Mouse (Mus musculus): ENCODE measurements around the gene Dtx4.

Gene Dtx4

DNA sequence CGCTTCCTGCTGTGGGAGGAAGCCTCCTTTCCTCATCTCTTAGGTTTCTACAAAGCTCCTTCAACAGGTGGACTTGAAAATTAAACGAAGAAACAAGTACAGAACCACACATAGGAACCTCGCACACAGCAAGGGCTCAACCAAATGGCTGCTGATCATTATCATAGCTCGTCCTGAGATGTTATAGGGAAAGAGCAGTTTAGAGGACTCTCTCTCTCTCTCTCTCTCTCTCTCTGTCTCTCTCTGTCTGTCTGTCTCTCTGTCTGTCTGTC lies 7.1 kb downstream of the Dtx4 start:
- no peak for DNase-seq (ENCODE audit: low read depth, low spot score)

GRCm38 (mm10) chr19:12493453-12494186 lies 7.6 kb downstream of the Dtx4 start:
- no peak for DNase-seq (ENCODE audit: low read depth, low spot score)

GRCm38 (mm10) chr19:12491636-12492035 lies 9.6 kb downstream of the Dtx4 start:
- DNase-seq (ENCODE audit: low read depth, low spot score), result no peak

- DNase-seq (ENCODE audit: low read depth, low spot score), result no peak
These were observed 11.3 kb downstream of the Dtx4 start for GRCm38 (mm10) chr19:12489675-12490570.

DNA sequence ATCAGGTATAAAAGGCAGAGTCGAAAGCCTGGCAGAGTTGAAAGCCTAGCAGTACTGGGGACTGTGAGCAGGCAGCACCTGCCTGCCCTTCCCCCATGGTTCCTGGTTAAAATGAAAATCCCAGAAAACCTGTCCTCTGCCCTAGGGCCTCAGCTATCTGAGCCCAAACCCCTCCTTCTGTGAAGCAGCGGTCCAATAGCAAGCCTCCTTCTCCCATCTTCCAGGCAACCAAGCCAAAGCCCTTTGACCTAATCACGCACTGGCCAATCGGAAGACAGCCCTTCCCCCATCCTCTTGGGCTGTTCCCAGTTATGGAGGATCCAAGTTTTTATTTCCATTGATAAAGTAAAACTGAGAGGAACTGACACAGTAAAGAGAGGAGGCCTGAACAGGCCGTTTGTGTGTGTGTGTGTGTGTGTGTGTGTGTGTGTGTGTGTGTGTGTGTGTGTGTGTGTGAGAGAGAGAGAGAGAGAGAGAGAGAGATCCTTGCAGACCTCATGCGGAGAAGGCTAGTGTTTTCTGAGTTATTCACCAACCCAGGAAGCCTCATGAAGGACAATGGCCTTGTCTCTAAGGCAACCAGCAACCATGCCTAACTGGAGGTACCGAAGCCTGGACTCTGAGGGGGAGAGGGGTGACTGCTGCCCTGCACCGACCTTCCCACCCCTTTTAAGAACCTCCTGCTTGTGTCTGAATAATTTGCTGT lies 12.1 kb downstream of the Dtx4 start:
- DNase-seq (ENCODE audit: low read depth, low spot score), result peak; percentile 61

DNA sequence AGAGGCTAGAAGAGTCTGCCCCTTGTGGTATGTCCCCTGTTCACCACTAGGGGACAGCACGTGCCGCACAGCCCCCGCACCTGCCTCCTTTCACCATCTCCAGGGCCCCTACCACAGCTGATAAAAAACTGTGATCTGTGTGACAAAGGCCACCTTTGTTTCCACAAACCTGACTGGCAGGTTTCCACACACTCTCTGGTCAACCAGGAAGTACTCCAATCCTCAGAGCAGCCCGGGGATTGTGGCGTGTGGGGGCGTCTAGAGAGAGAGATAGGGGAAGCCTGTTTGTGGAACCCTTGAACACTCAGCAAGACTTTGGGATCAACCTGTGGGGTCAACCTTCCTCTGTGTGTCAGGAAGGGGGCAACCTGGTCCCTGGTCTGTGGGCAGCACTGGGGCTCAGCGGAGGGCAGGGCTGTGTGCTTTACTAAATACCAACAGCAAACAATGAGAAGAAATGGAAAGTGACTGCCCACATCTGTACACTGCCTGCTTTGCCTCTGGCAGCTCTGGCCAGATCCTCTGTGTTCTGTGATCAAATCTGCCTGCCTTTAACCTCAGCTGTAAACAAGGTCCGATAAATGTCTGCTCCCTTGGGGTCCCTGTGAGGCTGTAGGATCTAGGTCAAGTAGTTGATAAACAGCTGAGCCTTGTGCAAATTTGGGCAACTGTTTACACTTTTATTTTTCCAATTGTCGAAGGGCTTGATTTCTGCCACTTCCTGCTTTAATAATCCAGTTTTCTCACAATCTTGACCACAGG lies 12.9 kb downstream of the Dtx4 start:
- no peak for DNase-seq (ENCODE audit: low read depth, low spot score)

DNA sequence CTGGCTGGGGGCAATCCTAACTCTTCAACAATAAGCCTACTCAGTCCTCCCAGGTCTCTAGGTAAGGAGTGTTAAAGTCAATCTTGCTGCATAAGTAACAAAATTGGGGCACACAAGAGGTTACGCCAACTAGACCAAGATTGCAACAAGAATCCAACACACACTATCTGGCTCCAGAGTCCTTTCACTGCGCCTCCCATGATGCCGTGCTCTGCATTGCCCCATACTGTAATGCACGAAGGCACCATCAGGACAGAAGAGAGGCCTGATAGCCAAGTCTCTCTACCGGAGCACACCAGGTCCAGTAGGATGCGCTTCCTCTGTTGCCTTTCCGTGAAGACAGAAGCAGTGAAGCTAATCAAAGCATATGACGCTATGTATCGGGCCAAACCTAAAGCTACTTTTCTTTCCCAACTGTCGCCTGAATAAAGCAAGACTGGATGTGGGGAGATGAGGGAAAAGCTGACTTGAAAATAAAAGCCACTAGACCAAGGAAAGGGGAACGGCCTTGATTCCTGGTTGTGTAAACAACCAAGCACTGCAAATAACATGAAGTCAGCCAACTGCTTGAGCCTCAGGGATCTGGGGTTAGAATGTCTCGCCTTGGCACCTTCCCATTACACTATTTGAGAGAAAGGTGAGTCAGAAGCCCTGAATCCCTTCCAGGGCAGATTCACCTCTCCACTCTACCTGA lies 13.6 kb downstream of the Dtx4 start:
- DNase-seq (ENCODE audit: low read depth, low spot score), result no peak

- DNase-seq (ENCODE audit: low read depth, low spot score), result no peak
These were observed 14.4 kb downstream of the Dtx4 start for GRCm38 (mm10) chr19:12486875-12487274.

DNA sequence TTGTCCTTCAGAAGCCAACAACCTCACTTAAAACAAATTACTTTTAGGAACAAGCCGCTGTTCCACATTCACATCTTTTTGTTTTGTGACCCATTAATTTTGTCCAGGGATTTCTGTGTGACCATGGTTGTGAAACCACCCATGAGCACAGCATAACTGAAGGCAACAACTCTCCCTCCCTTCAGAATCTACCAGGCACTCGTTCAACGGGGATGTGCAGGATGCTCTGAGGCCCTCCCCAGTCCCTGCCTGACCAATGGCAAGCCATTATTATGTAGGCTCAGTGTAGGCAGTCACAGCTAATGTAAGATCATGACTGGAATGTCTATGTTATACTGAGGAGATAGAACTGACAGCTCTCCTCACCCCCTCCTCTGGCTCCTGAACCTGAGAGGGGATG lies 15.6 kb downstream of the Dtx4 start:
- no peak for DNase-seq (ENCODE audit: low read depth, low spot score)

DNA sequence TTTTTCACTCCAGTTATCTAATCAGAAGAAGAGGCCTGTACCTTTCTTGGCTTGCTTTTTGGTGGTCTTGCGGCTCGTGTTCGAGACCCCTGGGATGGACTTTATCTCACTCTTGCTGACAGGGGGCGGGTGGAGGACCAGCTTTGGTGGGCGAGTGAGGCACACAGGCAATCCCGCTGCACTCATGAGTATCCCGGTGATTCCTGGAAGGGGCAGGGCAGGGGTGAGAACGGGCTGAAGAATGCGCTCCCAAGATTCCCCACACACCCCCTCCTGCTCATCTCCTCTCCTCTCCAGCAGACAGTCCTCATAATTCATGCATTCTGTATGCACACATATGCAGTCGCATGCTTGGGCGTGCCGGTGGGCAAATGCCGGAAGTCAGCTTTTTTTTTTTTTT lies 16.0 kb downstream of the Dtx4 start:
- DNase-seq (ENCODE audit: low read depth, low spot score), result no peak

- DNase-seq (ENCODE audit: low read depth, low spot score), result no peak
These were observed 17.0 kb downstream of the Dtx4 start for GRCm38 (mm10) chr19:12484210-12484609.

- DNase-seq (ENCODE audit: low read depth, low spot score), result no peak
These were observed 17.5 kb downstream of the Dtx4 start for GRCm38 (mm10) chr19:12483782-12484181.

DNA sequence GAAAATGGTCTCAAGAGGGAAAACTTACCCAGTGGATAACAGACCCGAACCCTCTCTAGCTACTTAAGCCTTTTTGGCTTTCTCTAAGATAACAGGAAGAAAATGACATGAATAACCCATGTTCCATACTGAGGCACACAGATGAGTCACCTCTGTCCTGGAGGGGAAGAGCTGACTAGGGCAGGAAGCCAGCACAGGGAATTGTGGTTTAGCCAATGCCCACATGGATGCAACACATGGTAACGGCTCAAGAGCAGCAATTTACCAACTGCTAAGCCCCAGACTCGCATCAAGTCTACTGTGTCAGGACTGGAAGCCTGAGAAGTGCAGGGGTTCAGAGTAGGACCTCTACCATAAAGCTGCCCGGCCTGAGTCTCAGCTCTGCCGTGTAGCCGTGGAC lies 22.9 kb downstream of the Dtx4 start:
- DNase-seq (ENCODE audit: low read depth, low spot score), result no peak

GRCm38 (mm10) chr19:12476721-12477270 lies 24.5 kb downstream of the Dtx4 start:
- no peak for DNase-seq (ENCODE audit: low read depth, low spot score)

- DNase-seq (ENCODE audit: low read depth, low spot score), result no peak
These were observed 25.6 kb downstream of the Dtx4 start for GRCm38 (mm10) chr19:12475380-12476250.

DNA sequence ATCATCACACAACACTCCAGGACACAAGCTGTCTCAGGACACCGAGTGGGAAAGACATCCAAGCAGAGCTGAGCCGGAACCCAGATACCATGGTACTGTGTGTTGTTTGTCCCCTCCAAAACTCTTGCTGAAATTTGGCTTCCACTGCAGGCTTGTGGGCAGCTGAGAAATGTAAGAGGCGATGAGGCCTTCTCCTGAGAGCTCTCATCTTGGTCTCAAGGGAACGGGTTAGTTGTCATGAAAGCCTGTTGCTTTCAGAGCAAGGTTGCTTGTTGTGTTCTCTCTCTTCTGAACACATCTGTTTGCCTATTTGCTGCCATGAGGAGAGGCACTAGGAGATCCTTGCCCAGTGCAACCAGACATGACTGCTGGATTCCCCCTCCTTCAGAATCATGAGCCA lies 27.3 kb downstream of the Dtx4 start:
- no peak for DNase-seq (ENCODE audit: low read depth, low spot score)

DNA sequence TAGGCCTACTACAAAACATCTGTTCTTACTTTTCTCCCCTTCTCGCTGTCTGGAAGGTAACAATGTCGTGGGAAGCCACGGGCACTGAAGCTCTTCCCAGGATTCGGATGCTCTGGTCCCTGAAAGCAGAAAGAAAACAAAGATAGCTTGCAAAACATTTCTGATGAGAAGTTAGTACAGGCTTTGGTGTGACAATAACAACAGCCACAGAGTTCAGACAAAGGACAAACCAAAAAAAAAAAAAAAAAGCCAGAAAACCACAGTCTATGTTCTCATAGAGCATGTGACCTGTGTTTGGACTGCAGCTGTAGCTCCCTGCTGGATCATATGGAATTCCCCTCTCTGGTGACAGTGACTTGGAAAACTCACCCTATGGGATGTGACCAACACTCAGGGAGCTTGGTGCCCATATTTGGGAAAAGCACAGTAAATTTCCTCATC lies 28.0 kb downstream of the Dtx4 start:
- no peak for DNase-seq (ENCODE audit: low read depth, low spot score)

DNA sequence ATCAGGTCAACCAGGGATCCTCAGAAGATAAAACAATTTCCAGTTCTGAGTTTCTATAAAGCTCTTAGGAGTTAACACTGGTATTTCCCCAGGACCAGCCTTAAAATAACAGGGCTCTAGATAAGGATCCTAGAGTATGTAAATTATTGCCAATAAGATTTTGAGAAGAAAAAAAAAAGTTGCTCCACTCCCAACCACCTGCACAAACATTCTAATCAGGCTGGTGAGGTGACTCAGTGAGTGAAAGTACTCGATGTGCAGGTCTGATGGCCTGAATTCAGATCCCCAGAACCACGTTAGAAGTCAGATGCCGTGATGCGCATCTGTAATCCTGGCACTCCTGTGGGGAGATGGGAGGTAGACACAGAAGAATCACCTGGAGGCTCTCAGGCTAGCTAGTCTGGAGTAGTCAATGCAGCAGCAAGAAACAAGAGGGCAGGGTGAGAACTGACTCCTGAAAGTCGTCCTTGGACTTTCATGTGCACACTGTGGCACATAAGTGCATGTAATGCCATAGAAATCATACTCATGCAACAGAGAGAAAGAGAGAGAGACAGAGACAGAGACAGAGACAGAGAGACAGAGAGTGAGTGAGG lies 28.8 kb downstream of the Dtx4 start:
- no peak for DNase-seq (ENCODE audit: low read depth, low spot score)

DNA sequence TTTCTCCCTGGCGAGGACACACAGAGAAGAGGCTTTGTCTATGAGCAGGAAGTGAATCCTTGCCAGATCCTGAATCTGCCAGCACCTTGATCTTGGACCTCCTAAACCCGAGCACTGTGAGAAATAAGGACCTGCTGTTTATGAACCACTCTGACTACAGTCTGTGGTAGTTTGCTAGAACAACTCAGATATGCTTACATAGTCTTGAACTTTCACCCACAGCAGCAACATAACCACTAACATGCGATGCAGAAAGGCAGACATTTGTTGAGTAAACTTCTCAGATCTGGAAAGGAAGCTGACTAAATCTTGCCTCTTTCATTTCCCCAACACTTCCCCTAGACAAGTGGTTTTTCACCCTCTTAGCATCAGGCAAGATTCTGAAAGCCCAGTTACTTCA lies 29.4 kb downstream of the Dtx4 start:
- no peak for DNase-seq (ENCODE audit: low read depth, low spot score)

Data from forelimb bud, embryonic 11.5 days (tissue).